Mouse (Mus musculus) forebrain, embryonic 16.5 days (tissue): Measurements from ENCODE around the gene Casq1. TPM values are rescaled to one million over a fixed set of nuclear protein-coding genes. Genes with fewer than 3 reads are reported as not detected.

Experiments used
- ATAC-seq: fragments of 200-750 bp; cut with Nextera tagmentation; 2 replicates; pipeline ENCODE4 v1.8.0; 2017; ENCODE audit warnings: mild to moderate bottlenecking, moderate library complexity
- H3K27ac ChIP-seq: fragments of 300-500 bp; sonication (generic); 2 replicates; pipeline ENCODE4 v1.5.1; 2014; ENCODE audit warnings: low read length, control low read depth
- H3K27me3 ChIP-seq: fragments of 300-500 bp; sonication (generic); replicated peaks from 2 replicates; pipeline ENCODE4 v1.6.1; 2014; ENCODE audit warnings: low read length; ENCODE audit not compliant: control insufficient read depth, insufficient read depth
- H3K36me3 ChIP-seq: fragments of 300-500 bp; sonication (generic); 2 replicates; pipeline ENCODE4 v1.6.1; 2014; ENCODE audit not compliant: control insufficient read depth, insufficient read depth
- H3K4me1 ChIP-seq: fragments of 300-500 bp; sonication (generic); replicated peaks from 2 replicates; pipeline ENCODE4 v1.6.1; 2014; ENCODE audit warnings: low read length; ENCODE audit not compliant: control insufficient read depth, insufficient read depth
- H3K4me2 ChIP-seq: fragments of 300-500 bp; sonication (generic); 2 replicates; pipeline ENCODE4 v1.6.1; 2014; ENCODE audit warnings: mild to moderate bottlenecking, low read length, control low read depth
- H3K4me3 ChIP-seq: fragments of 300-500 bp; sonication (generic); replicated peaks from 2 replicates; pipeline ENCODE4 v1.5.1; 2014; ENCODE audit warnings: mild to moderate bottlenecking, low read length, control low read depth
- H3K9ac ChIP-seq: fragments of 300-500 bp; sonication (generic); replicated peaks from 2 replicates; pipeline ENCODE4 v1.6.1; 2014; ENCODE audit warnings: low read depth, low read length, control low read depth
- H3K9me3 ChIP-seq: fragments of 300-500 bp; sonication (generic); 2 replicates; pipeline ENCODE4 v1.6.1; 2016; ENCODE audit warnings: low read length; ENCODE audit not compliant: control insufficient read depth
- WGBS: fragments of 180-500 bp; shearing (Covaris S2); extraction: QIAGEN DNeasy Blood & Tissue Kit; methylation state at CpG from one replicate; pipeline ENCODE4 v1.1.7; 2014; 5-methylcytosine and 5-hydroxymethylcytosine counted together
- polyA plus RNA-seq: library from polyadenylated mRNA; unstranded; fragments of >200 nt; fragmentation: Nextera tagmentation; extraction: Ambion mirVana; gene quantifications from 2 replicates; pipeline ENCODE4 v1.2.1, GENCODE M21; 2015

Gene Casq1
- polyA plus RNA-seq, 1 experiment from 2014 or later: 4.7 TPM

DNA sequence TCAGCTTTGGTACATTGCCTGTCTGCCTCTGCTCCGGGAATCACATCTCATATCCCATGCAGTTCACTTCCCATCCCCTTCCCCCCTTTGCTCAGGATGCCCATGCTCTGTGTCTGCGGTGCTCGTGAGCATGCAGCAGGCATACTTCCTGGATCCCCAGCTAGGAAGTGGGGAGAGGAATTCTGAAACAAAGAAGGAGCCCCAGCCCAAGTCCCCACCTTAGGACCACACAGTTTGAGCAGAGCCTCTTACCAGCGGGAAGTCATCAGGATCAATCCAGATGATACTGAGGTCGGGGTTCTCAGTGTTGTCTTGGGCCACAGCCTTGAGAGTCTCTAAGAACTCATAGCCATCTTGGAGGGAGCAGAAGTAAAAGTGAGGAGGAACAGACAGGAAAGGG, 6.9 kb downstream of the Casq1 start:
- H3K4me3 ChIP-seq: no peak overlapping the region
- ATAC-seq: no peak
- 57% methylated on average over 5 of the region's 5 CpGs for WGBS
- no peaks in the 10 kb centered on the region for H3K9me3 ChIP-seq
- H3K4me1 ChIP-seq: peaks cover 23% of the 10 kb centered on the region
- H3K36me3 ChIP-seq: no peaks in the 10 kb centered on the region
- no peaks in the 10 kb centered on the region for H3K27me3 ChIP-seq
- H3K4me2 ChIP-seq: no peak overlapping the region
- H3K27ac ChIP-seq: no peak overlapping the region
- no peak overlapping the region for H3K9ac ChIP-seq

DNA sequence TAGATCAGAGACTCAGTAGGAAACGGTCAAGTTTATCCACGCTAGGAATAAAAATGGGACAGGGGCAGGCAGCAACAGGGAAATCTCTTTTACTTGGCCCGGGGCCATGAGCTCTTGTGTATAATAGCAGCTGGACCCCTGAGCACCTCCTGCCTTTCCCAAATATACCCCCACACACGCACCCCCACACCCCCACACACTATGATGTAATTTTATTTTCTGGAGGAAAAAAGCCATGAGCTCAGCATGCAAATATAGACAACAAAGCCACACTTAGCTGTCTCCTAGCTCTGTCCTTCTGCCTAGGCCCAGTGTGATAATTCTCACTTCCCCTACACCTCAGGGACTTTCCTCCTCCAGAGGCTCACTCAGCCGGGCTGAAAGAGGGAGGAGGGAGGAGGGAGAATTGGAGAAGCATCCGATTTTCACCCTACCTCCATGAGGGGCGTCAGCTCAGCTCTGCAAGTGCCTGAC, 12.5 kb downstream of the Casq1 start:
- 5% methylated on average over 7 of the region's 7 CpGs for WGBS
- H3K4me1 ChIP-seq: peaks cover 47% of the 10 kb centered on the region
- peak overlapping the region; percentile 91 for H3K9ac ChIP-seq
- H3K27ac ChIP-seq: peak overlapping the region; percentile 91
- no peaks in the 10 kb centered on the region for H3K27me3 ChIP-seq
- H3K4me2 ChIP-seq: peak overlapping the region; percentile 95
- no peaks in the 10 kb centered on the region for H3K9me3 ChIP-seq
- no peaks in the 10 kb centered on the region for H3K36me3 ChIP-seq
- peak; percentile 8; the same call in 1 of the 2 replicates for ATAC-seq
- peak overlapping the region; percentile 69 for H3K4me3 ChIP-seq

DNA sequence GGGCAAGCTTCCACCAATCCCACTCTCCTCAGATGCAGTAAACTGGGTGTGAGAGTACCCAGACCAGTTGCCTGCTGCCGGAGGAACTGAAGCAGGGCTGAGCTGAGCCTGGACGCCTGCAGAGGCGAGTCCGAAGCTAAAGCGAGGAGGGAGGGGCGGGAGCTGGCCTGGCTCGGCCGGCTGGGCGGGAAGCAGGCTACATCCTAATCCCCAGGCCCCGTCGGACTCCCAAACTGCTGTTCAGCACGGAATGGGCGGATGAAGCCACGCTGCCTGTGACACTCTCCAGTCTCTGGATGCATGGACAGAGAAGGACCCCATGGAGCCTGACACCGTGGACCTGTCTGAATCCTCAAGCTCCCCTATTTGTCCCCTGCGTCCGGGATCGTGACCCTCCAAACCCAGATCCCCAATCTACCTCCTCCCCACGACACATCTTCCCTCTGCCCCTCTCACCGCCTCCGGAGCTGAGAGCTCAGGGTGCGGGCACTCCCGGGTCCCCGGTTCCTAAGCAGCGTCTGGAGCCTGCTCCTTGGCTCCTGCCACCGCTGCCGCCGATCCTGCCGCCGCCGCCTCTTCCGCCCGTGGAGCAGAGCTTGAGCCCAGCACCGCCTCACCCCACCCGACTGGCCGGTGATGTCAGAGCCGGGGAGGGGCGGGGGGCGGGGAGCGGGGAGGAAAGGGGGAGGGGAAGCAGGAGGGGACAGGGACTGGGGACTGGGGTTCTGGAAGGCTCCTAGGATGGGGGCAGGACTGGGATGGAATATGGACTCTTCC, 13.3 kb downstream of the Casq1 start, which contains the start of gene Pea15a:
Gene Pea15a (minus strand): TSS at position 664 of the 777 bp plus-strand sequence.
- Histone ChIP-seq H3K27me3 (no peaks in the 10 kb centered on the region), H3K9ac (peak within 1 kb of the TSS; percentile 91), H3K9me3 (no peaks in the 10 kb centered on the region), H3K27ac (peak within 1 kb of the TSS; percentile 91), H3K4me1 (peaks cover 55% of the 10 kb centered on the region), H3K4me2 (peak within 1 kb of the TSS; percentile 95), H3K36me3 (no peaks in the 10 kb centered on the region), H3K4me3 (peak within 1 kb of the TSS; percentile 69)
- ATAC-seq: peak; percentile 73
- 0% methylated on average over 34 of the region's 40 CpGs for WGBS

DNA sequence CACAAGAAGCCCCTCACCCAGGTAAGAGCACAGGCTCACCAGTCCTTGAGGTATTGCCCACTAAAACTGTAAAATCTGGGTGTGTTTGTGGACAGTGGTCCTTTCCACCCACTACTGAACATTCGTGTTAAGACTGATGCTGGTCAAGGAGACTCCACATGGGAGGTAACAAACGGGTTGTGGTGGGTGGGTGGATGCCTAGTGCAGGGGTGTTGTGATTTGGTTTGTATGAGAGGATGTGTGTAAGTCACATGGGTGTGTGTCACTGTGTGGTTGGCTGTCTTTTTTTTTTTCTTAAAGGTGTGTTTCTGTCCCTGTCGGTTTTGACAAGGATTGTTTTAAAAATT, 14.0 kb downstream of the Casq1 start:
- peaks cover 61% of the 10 kb centered on the region for H3K4me1 ChIP-seq
- no peaks in the 10 kb centered on the region for H3K9me3 ChIP-seq
- ATAC-seq: peak; percentile 4; the same call in 1 of the 2 replicates
- peak overlapping the region; percentile 69 for H3K4me3 ChIP-seq
- H3K4me2 ChIP-seq: peak overlapping the region; percentile 95
- H3K27ac ChIP-seq: peak overlapping the region; percentile 91
- 0% methylated on average over 3 of the region's 3 CpGs for WGBS
- peak overlapping the region; percentile 91 for H3K9ac ChIP-seq
- no peaks in the 10 kb centered on the region for H3K36me3 ChIP-seq
- no peaks in the 10 kb centered on the region for H3K27me3 ChIP-seq

DNA sequence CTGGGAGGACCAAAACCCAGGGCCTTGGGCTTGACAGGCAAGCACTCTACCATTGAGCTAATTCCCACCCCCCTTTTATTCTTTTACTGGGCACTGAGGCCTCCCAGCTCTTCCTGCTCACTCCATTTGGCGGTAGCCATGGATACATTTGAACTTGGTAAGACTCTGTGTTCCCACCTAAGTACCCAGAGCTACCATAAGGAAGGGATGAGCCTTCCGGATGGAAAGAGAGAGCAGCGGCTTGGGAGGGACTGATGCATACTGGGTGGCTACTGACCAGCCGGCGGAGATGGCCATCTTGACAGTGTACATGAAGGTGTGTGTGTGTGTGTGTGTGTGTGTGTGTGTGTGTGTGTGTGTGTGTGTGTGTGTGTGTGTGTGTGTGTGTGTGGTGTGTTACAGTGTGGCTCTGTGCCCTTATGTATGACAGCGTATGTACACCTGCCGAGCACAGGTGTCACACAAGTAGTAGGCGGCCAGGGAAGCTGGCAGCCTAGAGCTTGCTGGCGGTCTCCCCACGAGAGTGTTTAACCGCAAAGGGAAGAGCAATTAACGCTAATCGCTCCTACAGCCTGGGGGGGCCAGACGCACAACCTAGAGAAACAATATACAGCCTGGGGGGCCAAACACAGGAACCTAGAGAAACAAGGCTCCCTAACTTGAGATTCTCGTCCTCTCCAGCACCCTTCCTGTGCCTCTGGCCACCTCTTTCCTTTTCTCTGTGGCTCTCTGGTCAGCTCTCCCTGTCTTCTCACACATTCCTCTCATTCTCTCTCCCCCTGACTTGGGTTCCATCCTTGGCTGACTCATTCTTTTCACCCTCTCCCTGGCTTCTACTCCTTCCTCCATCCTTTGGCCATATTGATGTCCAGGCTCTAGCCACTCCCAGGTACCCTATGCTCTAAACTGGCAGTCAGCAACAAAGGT, 14.6 kb downstream of the Casq1 start:
- 4% methylated on average over 15 of the region's 15 CpGs for WGBS
- Histone ChIP-seq H3K27me3 (no peaks in the 10 kb centered on the region), H3K9me3 (no peaks in the 10 kb centered on the region), H3K4me3 (peak overlapping the region; percentile 69), H3K4me1 (peaks cover 67% of the 10 kb centered on the region), H3K36me3 (no peaks in the 10 kb centered on the region), H3K27ac (peak overlapping the region; percentile 99), H3K9ac (peak overlapping the region; percentile 91), H3K4me2 (peak overlapping the region; percentile 95)
- no peak for ATAC-seq

DNA sequence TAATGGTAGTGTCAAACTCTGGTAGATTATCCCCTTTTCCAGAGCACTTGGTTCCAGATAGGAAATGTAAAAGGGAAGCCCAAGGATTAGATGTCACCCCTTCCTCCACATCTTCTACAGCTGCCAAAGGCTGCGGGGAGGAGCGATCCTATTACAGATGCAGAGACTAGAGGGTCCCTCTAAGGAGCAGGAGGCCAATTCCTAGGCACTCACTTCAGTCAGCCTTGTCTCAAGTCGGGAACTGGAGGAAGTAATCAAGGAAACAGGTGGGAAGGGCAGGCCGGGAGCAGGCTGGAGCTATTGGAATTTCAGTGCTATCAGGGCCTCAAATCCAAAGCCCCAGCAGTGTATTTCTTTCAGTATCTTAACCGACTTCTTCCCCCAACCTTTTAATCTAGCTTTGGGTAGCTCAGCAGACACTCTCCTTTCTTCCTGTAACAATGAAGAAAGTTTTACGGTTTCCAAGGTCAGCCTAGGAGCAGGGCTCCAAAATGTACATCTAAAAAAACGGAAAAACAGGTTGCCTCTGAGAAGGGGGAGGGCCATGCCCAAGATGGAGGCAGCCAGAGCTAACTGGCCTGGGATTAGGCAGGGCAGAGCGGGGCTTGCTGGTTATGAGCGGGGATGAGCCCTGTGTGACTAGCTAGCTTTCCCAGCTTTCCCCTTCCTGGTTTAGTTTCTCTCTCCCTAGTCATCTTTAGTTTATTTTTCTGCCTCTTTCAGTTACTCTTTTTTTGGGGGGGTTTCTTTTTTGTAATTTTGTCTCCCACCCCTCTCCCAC, 15.4 kb downstream of the Casq1 start:
- no peaks in the 10 kb centered on the region for H3K36me3 ChIP-seq
- no peak for ATAC-seq
- H3K4me1 ChIP-seq: peaks cover 70% of the 10 kb centered on the region
- peak overlapping the region; percentile 53 for H3K9ac ChIP-seq
- no peaks in the 10 kb centered on the region for H3K27me3 ChIP-seq
- peak overlapping the region; percentile 69 for H3K4me3 ChIP-seq
- 3% methylated on average over 9 of the region's 9 CpGs for WGBS
- peak overlapping the region; percentile 95 for H3K4me2 ChIP-seq
- H3K9me3 ChIP-seq: no peaks in the 10 kb centered on the region
- peak overlapping the region; percentile 99 for H3K27ac ChIP-seq

DNA sequence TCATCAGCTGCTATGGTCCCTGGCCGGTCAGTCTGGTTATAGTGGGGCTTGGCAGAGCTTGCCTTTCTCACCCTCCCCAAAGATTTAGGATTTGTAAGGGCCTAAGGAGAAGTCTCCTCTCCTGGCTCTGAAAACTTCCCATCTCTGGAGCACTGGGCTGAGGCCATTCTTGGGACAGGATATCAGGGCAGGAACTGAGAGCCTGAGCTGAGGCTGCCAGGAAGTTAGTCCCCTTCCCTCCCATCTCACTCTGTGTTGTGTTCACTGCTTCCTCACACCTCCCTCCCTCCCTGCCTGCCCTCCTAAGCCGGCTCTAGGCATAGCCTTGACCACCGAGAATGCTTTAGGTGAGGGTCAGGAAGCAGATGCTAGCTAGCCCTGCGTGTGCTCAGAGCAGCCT, 16.1 kb downstream of the Casq1 start:
- Histone ChIP-seq H3K4me3 (peak overlapping the region; percentile 69), H3K9ac (no peak overlapping the region), H3K4me1 (peaks cover 70% of the 10 kb centered on the region), H3K4me2 (peak overlapping the region; percentile 95), H3K36me3 (no peaks in the 10 kb centered on the region), H3K27ac (peak overlapping the region; percentile 99), H3K27me3 (no peaks in the 10 kb centered on the region), H3K9me3 (no peaks in the 10 kb centered on the region)
- WGBS: 3% methylated on average over 4 of the region's 4 CpGs
- no peak for ATAC-seq

DNA sequence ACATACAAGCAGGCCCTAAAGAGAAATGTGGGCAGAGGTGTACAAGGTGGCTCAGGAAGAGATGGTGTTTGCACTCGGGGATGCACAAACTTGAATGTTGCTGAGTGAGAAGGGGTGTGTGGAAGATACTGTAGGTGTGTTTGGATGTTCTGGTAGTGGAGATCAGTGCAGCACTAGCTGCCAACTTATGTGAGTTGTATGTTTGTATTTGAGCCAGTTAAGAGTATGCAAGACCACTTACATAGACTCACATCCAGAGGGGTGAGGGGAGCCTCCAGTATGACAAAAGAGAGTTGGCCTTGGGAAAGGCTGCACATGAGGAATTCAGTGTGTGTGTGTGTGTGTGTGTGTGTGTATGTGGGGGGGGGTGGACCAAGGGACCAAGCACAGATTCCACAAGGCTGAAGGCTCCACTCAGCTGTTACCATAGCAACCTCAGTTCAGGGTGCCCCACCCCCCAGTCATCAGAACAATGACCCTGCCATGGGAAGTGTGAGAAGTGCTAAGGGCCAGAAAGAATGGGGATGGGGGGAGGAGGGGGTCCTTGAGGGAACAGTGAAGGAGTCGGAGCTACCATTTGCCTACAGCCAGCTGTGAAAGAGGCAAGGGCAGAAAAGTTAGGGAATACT, 16.7 kb downstream of the Casq1 start:
- peak; percentile 6; the same call in 1 of the 2 replicates for ATAC-seq
- Histone ChIP-seq H3K4me1 (peaks cover 70% of the 10 kb centered on the region), H3K4me2 (peak overlapping the region; percentile 95), H3K36me3 (no peaks in the 10 kb centered on the region), H3K4me3 (no peak overlapping the region; the same call in 1 of the 2 replicates), H3K9me3 (no peaks in the 10 kb centered on the region), H3K27me3 (no peaks in the 10 kb centered on the region), H3K9ac (peak overlapping the region; percentile 46; the same call in 1 of the 2 replicates), H3K27ac (peak overlapping the region; percentile 99)
- 2% methylated on average over 2 of the region's 2 CpGs for WGBS
